Mouse (Mus musculus): ENCODE data around the gene Ak8. TPM values are rescaled to one million over a fixed set of nuclear protein-coding genes. Genes with fewer than 3 reads are reported as not detected.

Gene Ak8
- polyA plus RNA-seq, 1 experiment from 2014 or later, result 0.42 TPM

- Histone ChIP-seq H3K9ac (no peak overlapping the region), H3K4me2 (no peak overlapping the region), H3K4me3 (no peak overlapping the region), H3K36me3 (no peaks in the 10 kb centered on the region), H3K4me1 (replicated peaks) (peaks cover 4% of the 10 kb centered on the region; the same call in 1 of the 2 replicates), H3K27ac (ENCODE audit: poor library complexity, severe bottlenecking) (no peak overlapping the region), H3K27me3 (replicated peaks) (peaks cover 24% of the 10 kb centered on the region; the same call in 1 of the 2 replicates), H3K9me3 (replicated peaks) (no peaks in the 10 kb centered on the region)
- no peak for ATAC-seq (ENCODE audit: insufficient number of reproducible peaks, low FRiP score)
These were observed 30.7 kb downstream of the Ak8 start for GRCm38 (mm10) chr2:28730676-28731075.

- no peak overlapping the region for H3K4me3 ChIP-seq
- WGBS, result 86% methylated on average over 5 of the region's 5 CpGs
- no peak for ATAC-seq (ENCODE audit: insufficient number of reproducible peaks, low FRiP score)
- H3K36me3 ChIP-seq, result no peaks in the 10 kb centered on the region
- H3K9ac ChIP-seq, result no peak overlapping the region
- H3K9me3 ChIP-seq (replicated peaks), result no peaks in the 10 kb centered on the region
- peaks cover 37% of the 10 kb centered on the region for H3K27me3 ChIP-seq (replicated peaks)
- no peak overlapping the region for H3K27ac ChIP-seq (ENCODE audit: poor library complexity, severe bottlenecking)
- no peak overlapping the region for H3K4me2 ChIP-seq
- H3K4me1 ChIP-seq (replicated peaks), result no peaks in the 10 kb centered on the region
These were observed 37.1 kb downstream of the Ak8 start for GRCm38 (mm10) chr2:28737112-28737511.

- Histone ChIP-seq H3K9me3 (replicated peaks) (no peaks in the 10 kb centered on the region), H3K4me3 (no peak overlapping the region), H3K27ac (ENCODE audit: poor library complexity, severe bottlenecking) (no peak overlapping the region), H3K27me3 (replicated peaks) (peaks cover 43% of the 10 kb centered on the region), H3K9ac (no peak overlapping the region), H3K36me3 (no peaks in the 10 kb centered on the region), H3K4me1 (replicated peaks) (no peaks in the 10 kb centered on the region), H3K4me2 (no peak overlapping the region)
- 71% methylated on average over 5 of the region's 5 CpGs for WGBS
- no peak for ATAC-seq (ENCODE audit: insufficient number of reproducible peaks, low FRiP score)
These were observed 40.2 kb downstream of the Ak8 start for GRCm38 (mm10) chr2:28740159-28740558.

GRCm38 (mm10) chr2:28742701-28743100 is 42.7 kb downstream of the Ak8 start:
- Histone ChIP-seq H3K4me2 (no peak overlapping the region), H3K27ac (ENCODE audit: poor library complexity, severe bottlenecking) (no peak overlapping the region), H3K9ac (no peak overlapping the region), H3K36me3 (no peaks in the 10 kb centered on the region), H3K27me3 (replicated peaks) (peaks cover 59% of the 10 kb centered on the region), H3K9me3 (replicated peaks) (no peaks in the 10 kb centered on the region), H3K4me3 (no peak overlapping the region), H3K4me1 (replicated peaks) (no peaks in the 10 kb centered on the region)
- ATAC-seq (ENCODE audit: insufficient number of reproducible peaks, low FRiP score), result no peak
- WGBS, result 80% methylated on average over 8 of the region's 8 CpGs

- Histone ChIP-seq H3K36me3 (no peaks in the 10 kb centered on the region), H3K9me3 (replicated peaks) (no peaks in the 10 kb centered on the region), H3K4me2 (no peak overlapping the region), H3K4me3 (no peak overlapping the region), H3K4me1 (replicated peaks) (no peaks in the 10 kb centered on the region; the same call in 1 of the 2 replicates), H3K27me3 (replicated peaks) (peaks cover 56% of the 10 kb centered on the region), H3K27ac (ENCODE audit: poor library complexity, severe bottlenecking) (no peak overlapping the region), H3K9ac (no peak overlapping the region)
- 74% methylated on average over 15 of the region's 15 CpGs for WGBS
- ATAC-seq (ENCODE audit: insufficient number of reproducible peaks, low FRiP score), result no peak
These were observed 46.8 kb downstream of the Ak8 start for GRCm38 (mm10) chr2:28746682-28747332.

GRCm38 (mm10) chr2:28747705-28748104 is 47.7 kb downstream of the Ak8 start:
- Histone ChIP-seq H3K9me3 (replicated peaks) (no peaks in the 10 kb centered on the region), H3K27ac (ENCODE audit: poor library complexity, severe bottlenecking) (no peak overlapping the region), H3K36me3 (no peaks in the 10 kb centered on the region), H3K27me3 (replicated peaks) (peaks cover 56% of the 10 kb centered on the region), H3K4me3 (no peak overlapping the region), H3K4me1 (replicated peaks) (peaks cover 8% of the 10 kb centered on the region), H3K9ac (no peak overlapping the region), H3K4me2 (no peak overlapping the region)
- WGBS, result 85% methylated on average over 2 of the region's 2 CpGs
- no peak for ATAC-seq (ENCODE audit: insufficient number of reproducible peaks, low FRiP score)

- Histone ChIP-seq H3K36me3 (no peaks in the 10 kb centered on the region), H3K4me2 (peak overlapping the region; percentile 73), H3K27ac (ENCODE audit: poor library complexity, severe bottlenecking) (no peak overlapping the region), H3K9me3 (replicated peaks) (no peaks in the 10 kb centered on the region), H3K27me3 (replicated peaks) (peaks cover 71% of the 10 kb centered on the region), H3K4me3 (peak overlapping the region; percentile 40), H3K9ac (peak overlapping the region; percentile 41; the same call in 1 of the 2 replicates), H3K4me1 (replicated peaks) (peaks cover 15% of the 10 kb centered on the region)
- ATAC-seq (ENCODE audit: insufficient number of reproducible peaks, low FRiP score), result no peak
- WGBS, result 2% methylated on average over 17 of the region's 17 CpGs
These were observed 51.2 kb downstream of the Ak8 start for GRCm38 (mm10) chr2:28751186-28751585.

- 16% methylated on average over 17 of the region's 17 CpGs for WGBS
- Histone ChIP-seq H3K36me3 (no peaks in the 10 kb centered on the region), H3K4me1 (replicated peaks) (peaks cover 15% of the 10 kb centered on the region), H3K27ac (ENCODE audit: poor library complexity, severe bottlenecking) (no peak overlapping the region), H3K27me3 (replicated peaks) (peaks cover 68% of the 10 kb centered on the region), H3K9me3 (replicated peaks) (no peaks in the 10 kb centered on the region), H3K4me2 (peak overlapping the region; percentile 73), H3K9ac (peak overlapping the region; percentile 41; the same call in 1 of the 2 replicates), H3K4me3 (peak overlapping the region; percentile 40)
- ATAC-seq (ENCODE audit: insufficient number of reproducible peaks, low FRiP score), result no peak
These were observed 51.7 kb downstream of the Ak8 start for GRCm38 (mm10) chr2:28751658-28752057.

GRCm38 (mm10) chr2:28752388-28752787 is 52.4 kb downstream of the Ak8 start:
- WGBS, result 36% methylated on average over 8 of the region's 8 CpGs
- Histone ChIP-seq H3K27me3 (replicated peaks) (peaks cover 61% of the 10 kb centered on the region), H3K4me2 (peak overlapping the region; percentile 3), H3K4me1 (replicated peaks) (peaks cover 15% of the 10 kb centered on the region), H3K9me3 (replicated peaks) (no peaks in the 10 kb centered on the region), H3K36me3 (no peaks in the 10 kb centered on the region), H3K9ac (no peak overlapping the region), H3K27ac (ENCODE audit: poor library complexity, severe bottlenecking) (no peak overlapping the region), H3K4me3 (no peak overlapping the region)
- no peak for ATAC-seq (ENCODE audit: insufficient number of reproducible peaks, low FRiP score)

GRCm38 (mm10) chr2:28755451-28755850 is 55.5 kb downstream of the Ak8 start:
- no peak overlapping the region for H3K4me2 ChIP-seq
- no peak overlapping the region; the same call in 1 of the 2 replicates for H3K9ac ChIP-seq
- ATAC-seq (ENCODE audit: insufficient number of reproducible peaks, low FRiP score), result no peak
- H3K4me1 ChIP-seq (replicated peaks), result peaks cover 15% of the 10 kb centered on the region
- no peak overlapping the region for H3K27ac ChIP-seq (ENCODE audit: poor library complexity, severe bottlenecking)
- no peaks in the 10 kb centered on the region for H3K9me3 ChIP-seq (replicated peaks)
- 4% methylated on average over 7 of the region's 7 CpGs for WGBS
- H3K4me3 ChIP-seq, result no peak overlapping the region
- H3K36me3 ChIP-seq, result no peaks in the 10 kb centered on the region
- peaks cover 43% of the 10 kb centered on the region for H3K27me3 ChIP-seq (replicated peaks)

- no peak for ATAC-seq (ENCODE audit: insufficient number of reproducible peaks, low FRiP score)
- Histone ChIP-seq H3K9me3 (replicated peaks) (no peaks in the 10 kb centered on the region), H3K4me1 (replicated peaks) (peaks cover 15% of the 10 kb centered on the region), H3K36me3 (no peaks in the 10 kb centered on the region), H3K4me3 (no peak overlapping the region), H3K27me3 (replicated peaks) (peaks cover 36% of the 10 kb centered on the region), H3K9ac (no peak overlapping the region; the same call in 1 of the 2 replicates), H3K27ac (ENCODE audit: poor library complexity, severe bottlenecking) (no peak overlapping the region), H3K4me2 (no peak overlapping the region)
- WGBS, result 39% methylated on average over 4 of the region's 4 CpGs
These were observed 56.2 kb downstream of the Ak8 start for GRCm38 (mm10) chr2:28756201-28756600.

GRCm38 (mm10) chr2:28759441-28759840 is 59.5 kb downstream of the Ak8 start:
- H3K36me3 ChIP-seq, result no peaks in the 10 kb centered on the region
- H3K4me3 ChIP-seq, result no peak overlapping the region
- no peak overlapping the region for H3K9ac ChIP-seq
- H3K4me1 ChIP-seq (replicated peaks), result 0 out of 2 replicates have a peak, but pooled peaks cover 6% of the 10 kb centered on the region
- H3K9me3 ChIP-seq (replicated peaks), result no peaks in the 10 kb centered on the region
- no peak overlapping the region for H3K4me2 ChIP-seq
- WGBS, result 43% methylated on average over 4 of the region's 4 CpGs
- H3K27me3 ChIP-seq (replicated peaks), result peaks cover 6% of the 10 kb centered on the region; the same call in 1 of the 2 replicates
- H3K27ac ChIP-seq (ENCODE audit: poor library complexity, severe bottlenecking), result no peak overlapping the region
- no peak for ATAC-seq (ENCODE audit: insufficient number of reproducible peaks, low FRiP score)

All from heart, embryonic 12.5 days (tissue).